Mouse (Mus musculus) limb, embryonic 13.5 days (tissue): ENCODE data around the gene Pum1. TPM values are rescaled to one million over a fixed set of nuclear protein-coding genes. Genes with fewer than 3 reads are reported as not detected.

Experiments
- ATAC-seq: fragments of 200-750 bp; cut with Nextera tagmentation; 2 replicates; pipeline ENCODE4 v1.8.0; 2017; ENCODE audit warnings: low read depth, moderate number of reproducible peaks, moderate TSS enrichment; ENCODE audit not compliant: low FRiP score
- H3K27ac ChIP-seq: fragments of 300-500 bp; sonication (generic); 2 replicates; pipeline ENCODE4 v1.5.1; 2015; ENCODE audit warnings: inconsistent platforms, mild to moderate bottlenecking, moderate library complexity
- H3K27me3 ChIP-seq: fragments of 300-500 bp; sonication (generic); 2 replicates; pipeline ENCODE4 v1.6.1; 2015; ENCODE audit warnings: mild to moderate bottlenecking, inconsistent platforms
- H3K36me3 ChIP-seq: fragments of 300-500 bp; sonication (generic); 2 replicates; pipeline ENCODE4 v1.6.1; 2015; ENCODE audit warnings: inconsistent platforms, mild to moderate bottlenecking, moderate library complexity
- H3K4me1 ChIP-seq: fragments of 300-500 bp; sonication (generic); 2 replicates; pipeline ENCODE4 v1.6.1; 2015; ENCODE audit warnings: inconsistent platforms
- H3K4me2 ChIP-seq: fragments of 300-500 bp; sonication (generic); replicated peaks from 2 replicates; pipeline ENCODE4 v1.6.1; 2015; ENCODE audit warnings: inconsistent platforms, mild to moderate bottlenecking, moderate library complexity
- H3K4me3 ChIP-seq: fragments of 300-500 bp; sonication (generic); 2 replicates; pipeline ENCODE4 v1.5.1; 2015; ENCODE audit warnings: moderate library complexity, mild to moderate bottlenecking, inconsistent platforms
- H3K9ac ChIP-seq: fragments of 300-500 bp; sonication (generic); 2 replicates; pipeline ENCODE4 v1.6.1; 2015; ENCODE audit warnings: mild to moderate bottlenecking, inconsistent platforms
- H3K9me3 ChIP-seq: fragments of 300-500 bp; sonication (generic); 2 replicates; pipeline ENCODE4 v1.6.1; 2016; ENCODE audit warnings: inconsistent platforms
- WGBS: fragments of 180-500 bp; shearing (Covaris S2); methylation state at CpG from one replicate; pipeline ENCODE4 v1.1.7; 2015; 5-methylcytosine and 5-hydroxymethylcytosine counted together
- polyA plus RNA-seq: library from polyadenylated mRNA; unstranded; fragments of >200 nt; fragmentation: Nextera tagmentation; extraction: Ambion mirVana; gene quantifications from 2 replicates; pipeline ENCODE4 v1.2.1, GENCODE M21; 2015

The Pum1 gene
- polyA plus RNA-seq, 1 experiment from 2014 or later, result 116 TPM

DNA sequence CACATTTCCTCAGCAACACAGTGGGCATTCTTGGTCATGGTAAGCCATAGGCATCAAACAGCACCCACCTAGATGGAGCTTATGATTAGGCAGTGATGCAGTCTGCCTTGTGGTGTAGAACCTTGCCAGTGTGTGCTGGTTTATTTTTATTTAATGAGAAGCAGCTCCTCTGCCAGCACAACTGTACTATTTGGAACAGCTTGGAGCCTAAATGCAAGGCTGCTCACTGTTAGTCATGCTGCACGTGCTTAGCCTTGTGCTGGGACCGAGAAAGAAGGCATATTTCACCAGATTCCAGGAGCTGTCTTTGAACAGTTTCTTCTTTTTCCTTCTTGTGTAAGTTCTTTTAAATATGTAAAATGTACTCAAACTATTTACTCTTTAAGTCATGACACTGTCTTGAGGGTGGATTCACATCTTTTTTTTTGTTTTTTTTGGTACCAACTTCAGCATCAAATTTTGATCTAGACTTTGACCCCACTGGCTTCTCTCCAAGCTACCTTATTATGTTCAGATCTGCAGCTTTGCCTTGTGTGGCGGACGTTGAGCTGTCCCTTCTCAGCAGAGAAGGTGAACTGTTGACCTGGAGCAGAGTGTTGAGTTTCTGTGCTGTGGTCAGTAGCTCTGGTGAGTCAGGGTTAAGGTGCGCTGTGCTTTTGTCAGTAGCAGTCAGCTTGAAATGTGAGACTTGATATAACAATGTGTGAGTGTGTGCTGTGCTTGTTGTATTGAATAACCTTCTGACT, 82.6 kb downstream of the Pum1 start:
- Histone ChIP-seq H3K4me1 (no peaks in the 10 kb centered on the region), H3K9me3 (no peaks in the 10 kb centered on the region), H3K9ac (no peak overlapping the region), H3K27me3 (no peaks in the 10 kb centered on the region), H3K27ac (no peak overlapping the region), H3K4me3 (no peak overlapping the region), H3K4me2 (no peak overlapping the region), H3K36me3 (peaks cover 100% of the 10 kb centered on the region)
- no peak for ATAC-seq
- WGBS, result 81% methylated on average over 5 of the region's 5 CpGs

DNA sequence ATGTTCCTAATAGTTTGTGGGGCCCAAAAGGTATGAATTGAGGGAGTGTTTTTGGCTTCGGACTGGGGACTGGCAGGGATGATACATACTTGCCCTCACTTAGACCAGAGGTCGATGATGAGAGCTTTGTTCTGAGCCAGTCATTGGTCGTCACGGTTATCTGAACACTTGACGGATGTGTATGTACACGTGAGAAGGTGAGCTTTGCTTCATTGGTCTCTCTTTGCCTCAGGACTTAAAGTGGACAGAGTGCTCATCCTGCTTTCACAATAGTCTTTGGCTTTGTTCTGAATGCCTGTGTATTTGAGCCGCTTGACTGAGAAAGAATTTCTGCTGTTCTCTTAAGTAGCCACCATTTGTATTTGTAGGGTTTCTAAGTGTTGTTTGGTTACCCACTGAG, 86.4 kb downstream of the Pum1 start:
- Histone ChIP-seq H3K4me1 (0 out of 2 replicates have a peak, but pooled peaks cover 11% of the 10 kb centered on the region), H3K27ac (no peak overlapping the region), H3K4me2 (no peak overlapping the region), H3K27me3 (no peaks in the 10 kb centered on the region), H3K9ac (no peak overlapping the region), H3K4me3 (no peak overlapping the region), H3K36me3 (peaks cover 99% of the 10 kb centered on the region), H3K9me3 (no peaks in the 10 kb centered on the region)
- WGBS, result 92% methylated on average over 7 of the region's 7 CpGs
- ATAC-seq, result no peak

DNA sequence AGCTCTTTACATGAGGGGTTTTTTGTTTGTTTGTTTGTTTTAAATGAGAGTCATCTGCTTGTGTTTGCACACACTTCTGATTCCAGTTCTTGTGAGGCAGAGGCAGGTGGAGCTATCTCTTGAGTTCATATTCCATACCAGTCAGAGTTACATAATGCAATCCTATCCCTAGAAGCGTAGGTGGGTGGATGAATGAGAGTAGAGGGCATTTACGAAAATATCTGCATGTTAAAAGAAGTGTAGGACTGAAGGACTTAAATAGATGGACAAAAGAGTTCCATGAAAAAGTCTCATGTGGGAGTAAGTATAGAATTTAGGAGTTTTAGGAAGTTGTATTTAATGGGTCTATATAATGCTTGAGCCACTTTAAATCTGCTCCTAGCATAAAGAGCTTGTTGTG, 88.8 kb downstream of the Pum1 start:
- ATAC-seq, result no peak
- Histone ChIP-seq H3K4me3 (no peak overlapping the region), H3K9me3 (no peaks in the 10 kb centered on the region), H3K36me3 (peaks cover 92% of the 10 kb centered on the region), H3K4me2 (no peak overlapping the region), H3K4me1 (0 out of 2 replicates have a peak, but pooled peaks cover 11% of the 10 kb centered on the region), H3K9ac (no peak overlapping the region), H3K27ac (no peak overlapping the region), H3K27me3 (no peaks in the 10 kb centered on the region)
- WGBS, result 92% methylated on average over 2 of the region's 2 CpGs

DNA sequence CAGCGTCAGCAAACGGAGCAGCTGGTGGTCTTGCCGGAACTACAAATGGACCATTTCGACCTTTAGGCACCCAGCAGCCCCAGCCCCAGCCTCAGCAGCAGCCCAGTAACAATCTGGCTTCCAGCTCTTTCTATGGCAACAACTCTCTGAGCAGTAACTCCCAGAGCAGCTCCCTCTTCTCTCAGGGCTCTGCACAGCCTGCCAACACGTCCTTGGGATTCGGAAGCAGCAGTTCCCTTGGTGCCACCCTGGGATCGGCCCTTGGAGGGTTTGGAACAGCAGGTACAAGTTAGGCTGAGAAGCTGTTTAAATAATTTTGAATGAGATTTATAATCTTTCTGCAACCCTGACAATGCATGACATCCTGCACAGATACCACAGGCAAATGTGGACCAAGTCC, 89.5 kb downstream of the Pum1 start:
- Histone ChIP-seq H3K4me3 (no peak overlapping the region), H3K4me2 (no peak overlapping the region), H3K9me3 (no peaks in the 10 kb centered on the region), H3K36me3 (peaks cover 92% of the 10 kb centered on the region), H3K9ac (no peak overlapping the region), H3K27me3 (no peaks in the 10 kb centered on the region), H3K4me1 (0 out of 2 replicates have a peak, but pooled peaks cover 11% of the 10 kb centered on the region), H3K27ac (no peak overlapping the region)
- ATAC-seq, result no peak
- WGBS, result 74% methylated on average over 7 of the region's 7 CpGs

DNA sequence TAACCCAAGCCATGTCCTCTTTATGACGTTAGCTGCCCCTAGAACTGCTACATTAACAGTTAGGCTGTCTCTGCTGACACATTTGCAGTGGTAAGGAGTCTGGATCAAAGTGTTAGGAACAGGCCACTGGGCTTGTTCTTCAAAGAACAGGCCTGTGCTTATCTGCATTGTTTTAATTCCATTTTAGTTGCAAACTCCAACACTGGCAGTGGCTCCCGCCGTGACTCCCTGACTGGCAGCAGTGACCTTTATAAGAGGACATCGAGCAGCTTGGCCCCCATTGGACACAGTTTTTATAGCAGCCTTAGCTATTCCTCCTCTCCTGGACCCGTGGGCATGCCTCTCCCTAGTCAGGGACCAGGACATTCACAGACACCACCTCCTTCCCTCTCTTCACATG, 90.6 kb downstream of the Pum1 start:
- Histone ChIP-seq H3K9me3 (no peaks in the 10 kb centered on the region), H3K27me3 (no peaks in the 10 kb centered on the region), H3K27ac (no peak overlapping the region), H3K4me1 (0 out of 2 replicates have a peak, but pooled peaks cover 11% of the 10 kb centered on the region), H3K4me2 (no peak overlapping the region), H3K9ac (no peak overlapping the region), H3K4me3 (no peak overlapping the region), H3K36me3 (peaks cover 92% of the 10 kb centered on the region)
- no peak for ATAC-seq
- 65% methylated on average over 5 of the region's 5 CpGs for WGBS

DNA sequence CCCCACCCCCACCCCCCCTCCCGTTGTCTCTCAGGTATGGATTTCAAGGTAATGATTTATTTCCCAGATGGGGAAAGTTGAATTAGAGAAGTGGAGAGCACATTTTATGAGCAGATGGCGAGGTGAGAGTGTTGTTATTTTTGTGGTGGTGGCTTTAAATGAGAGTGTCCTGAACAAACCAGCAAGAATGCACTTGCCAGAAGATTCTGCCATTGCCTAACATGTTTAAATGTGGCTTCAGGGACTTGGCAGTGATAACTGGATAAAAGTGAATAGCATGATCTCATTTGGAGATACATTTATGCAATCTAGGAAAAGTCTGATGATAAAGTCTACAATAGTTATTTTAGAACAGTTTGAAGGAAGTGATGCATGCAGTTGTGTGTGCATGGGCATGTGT, 91.7 kb downstream of the Pum1 start:
- Histone ChIP-seq H3K4me1 (0 out of 2 replicates have a peak, but pooled peaks cover 11% of the 10 kb centered on the region), H3K9me3 (no peaks in the 10 kb centered on the region), H3K4me3 (no peak overlapping the region), H3K27me3 (no peaks in the 10 kb centered on the region), H3K4me2 (no peak overlapping the region), H3K27ac (no peak overlapping the region), H3K9ac (no peak overlapping the region), H3K36me3 (peaks cover 92% of the 10 kb centered on the region)
- ATAC-seq, result no peak
- 37% methylated on average over 2 of the region's 2 CpGs for WGBS

DNA sequence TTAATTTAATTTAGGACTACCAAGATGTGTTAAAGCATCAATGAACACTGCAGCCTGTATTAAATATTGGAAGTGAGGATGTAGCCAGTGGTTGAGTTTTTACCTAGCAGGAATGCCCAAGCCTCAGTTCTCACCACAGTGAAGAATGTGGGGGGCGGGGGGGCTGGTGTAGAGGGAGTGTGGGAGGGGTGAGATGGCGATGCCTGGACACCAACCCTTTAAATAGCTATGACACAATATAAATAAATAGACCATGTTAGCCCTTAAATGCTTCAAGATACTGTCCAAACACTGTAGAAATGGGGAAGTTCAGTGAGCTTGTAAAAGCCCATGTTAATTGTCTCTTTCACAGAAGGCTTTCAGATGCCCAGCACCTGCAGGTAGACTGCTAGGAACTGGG, 96.8 kb downstream of the Pum1 start:
- H3K4me2 ChIP-seq, result no peak overlapping the region
- H3K27ac ChIP-seq, result no peak overlapping the region
- no peak overlapping the region for H3K9ac ChIP-seq
- H3K4me1 ChIP-seq, result no peaks in the 10 kb centered on the region
- 88% methylated on average over 2 of the region's 2 CpGs for WGBS
- H3K9me3 ChIP-seq, result no peaks in the 10 kb centered on the region
- ATAC-seq, result no peak
- H3K36me3 ChIP-seq, result peaks cover 91% of the 10 kb centered on the region
- no peaks in the 10 kb centered on the region for H3K27me3 ChIP-seq
- no peak overlapping the region for H3K4me3 ChIP-seq

DNA sequence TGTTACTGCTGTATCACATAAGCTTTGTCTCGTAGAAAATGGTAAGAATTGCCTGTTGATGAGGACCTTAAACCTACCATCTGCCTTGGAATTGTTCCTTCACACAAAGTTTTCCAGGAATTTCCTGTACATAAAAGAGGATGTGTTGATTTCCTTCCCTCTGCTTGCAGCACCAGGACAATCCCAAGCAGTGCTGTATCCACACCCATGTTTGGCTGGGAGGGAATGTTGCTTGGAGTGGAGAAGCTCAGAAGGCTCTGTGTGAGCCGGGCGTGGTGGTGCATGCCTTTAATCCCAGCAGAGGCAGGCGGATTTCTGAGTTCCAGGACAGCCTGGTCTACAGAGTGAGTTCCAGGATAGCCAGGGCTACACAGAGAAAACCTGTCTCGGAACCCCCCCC, 98.7 kb downstream of the Pum1 start:
- Histone ChIP-seq H3K4me1 (no peaks in the 10 kb centered on the region), H3K27me3 (no peaks in the 10 kb centered on the region), H3K4me3 (no peak overlapping the region), H3K9ac (no peak overlapping the region), H3K9me3 (no peaks in the 10 kb centered on the region), H3K36me3 (peaks cover 95% of the 10 kb centered on the region), H3K4me2 (no peak overlapping the region), H3K27ac (no peak overlapping the region)
- WGBS, result 87% methylated on average over 5 of the region's 5 CpGs
- ATAC-seq, result no peak

DNA sequence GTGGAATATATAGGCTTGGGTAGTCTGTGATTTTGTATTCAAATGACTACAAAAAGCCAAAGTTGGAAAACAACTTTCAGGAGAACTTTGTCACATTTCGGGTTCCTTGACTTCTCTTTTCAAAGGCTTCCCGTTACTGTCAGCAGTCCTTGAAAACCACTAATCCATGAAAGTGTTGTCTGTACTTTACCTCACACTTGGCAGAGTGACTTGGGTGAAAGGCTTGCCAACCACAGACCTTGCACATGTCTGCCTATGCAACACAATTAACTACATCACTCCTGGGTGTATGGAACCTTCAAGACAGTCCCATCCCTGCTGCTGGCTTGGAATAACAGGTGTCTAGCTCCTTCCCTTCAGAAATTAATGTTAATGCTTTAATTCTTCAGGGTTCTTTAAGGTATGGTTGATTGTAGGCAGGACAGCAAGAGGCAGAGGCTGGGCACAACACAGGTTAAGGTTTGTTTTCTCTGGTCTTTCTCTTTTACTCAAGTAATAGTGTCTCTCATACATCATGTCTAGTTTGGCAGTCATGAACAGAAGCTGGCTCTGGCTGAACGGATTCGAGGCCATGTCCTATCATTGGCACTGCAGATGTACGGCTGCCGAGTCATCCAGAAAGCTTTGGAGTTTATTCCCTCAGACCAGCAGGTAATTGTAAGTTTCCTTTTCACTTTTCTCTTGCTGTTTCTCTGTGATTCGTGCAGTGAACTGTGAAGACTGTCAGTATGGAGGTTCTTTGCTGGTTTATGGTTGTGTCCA, 102.5 kb downstream of the Pum1 start:
- no peak overlapping the region for H3K4me2 ChIP-seq
- no peaks in the 10 kb centered on the region for H3K9me3 ChIP-seq
- H3K27ac ChIP-seq, result no peak overlapping the region
- H3K9ac ChIP-seq, result no peak overlapping the region
- H3K4me3 ChIP-seq, result no peak overlapping the region
- H3K36me3 ChIP-seq, result peaks cover 95% of the 10 kb centered on the region
- 93% methylated on average over 7 of the region's 7 CpGs for WGBS
- no peak for ATAC-seq
- H3K27me3 ChIP-seq, result no peaks in the 10 kb centered on the region
- H3K4me1 ChIP-seq, result no peaks in the 10 kb centered on the region

DNA sequence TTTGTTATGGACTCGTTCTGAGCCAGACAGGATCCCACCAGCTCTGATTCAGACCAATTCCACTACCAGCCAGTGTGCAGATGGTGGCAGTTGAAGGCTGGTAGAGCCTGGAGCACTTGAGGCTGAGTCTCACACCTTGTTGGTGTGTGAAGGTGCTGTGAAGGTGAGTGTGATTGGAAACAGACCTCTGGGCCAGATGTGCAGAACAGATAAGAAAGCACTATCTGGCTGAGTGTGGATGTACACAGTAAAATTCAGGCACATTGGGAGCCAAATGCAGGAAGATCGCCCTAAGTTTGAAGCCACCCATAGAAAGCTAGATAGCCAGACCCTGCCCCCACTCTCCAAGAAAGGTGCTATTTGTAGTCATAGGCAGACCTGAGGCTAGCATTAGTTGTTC, 103.3 kb downstream of the Pum1 start:
- no peaks in the 10 kb centered on the region for H3K9me3 ChIP-seq
- H3K9ac ChIP-seq, result no peak overlapping the region
- ATAC-seq, result no peak
- H3K27me3 ChIP-seq, result no peaks in the 10 kb centered on the region
- no peak overlapping the region for H3K4me2 ChIP-seq
- 91% methylated on average over 2 of the region's 2 CpGs for WGBS
- H3K4me3 ChIP-seq, result no peak overlapping the region
- no peak overlapping the region for H3K27ac ChIP-seq
- H3K36me3 ChIP-seq, result peaks cover 95% of the 10 kb centered on the region
- no peaks in the 10 kb centered on the region for H3K4me1 ChIP-seq

DNA sequence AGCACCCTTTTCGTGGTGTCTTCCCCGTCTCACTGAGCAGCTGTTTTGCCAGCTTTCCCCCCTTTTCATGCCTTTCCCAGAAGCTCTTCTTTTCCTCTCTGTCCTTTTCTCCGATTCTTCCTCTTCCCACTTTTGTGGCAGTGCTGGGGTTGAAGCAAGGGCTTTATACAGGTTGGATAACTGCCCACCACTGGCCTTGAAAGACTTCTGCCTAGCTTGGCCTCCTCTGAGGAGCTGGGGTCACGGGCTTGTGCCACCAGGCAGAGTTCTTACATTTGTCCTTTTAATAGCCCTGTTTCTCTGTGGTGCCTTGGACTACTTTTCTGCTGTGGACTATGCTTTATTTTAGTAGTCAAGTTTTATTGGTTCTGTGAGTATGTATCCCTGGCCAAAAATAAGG, 103.8 kb downstream of the Pum1 start:
- no peak overlapping the region for H3K9ac ChIP-seq
- no peak overlapping the region for H3K27ac ChIP-seq
- peaks cover 95% of the 10 kb centered on the region for H3K36me3 ChIP-seq
- no peak overlapping the region for H3K4me3 ChIP-seq
- H3K9me3 ChIP-seq, result no peaks in the 10 kb centered on the region
- no peaks in the 10 kb centered on the region for H3K4me1 ChIP-seq
- no peak for ATAC-seq
- 87% methylated on average over 4 of the region's 4 CpGs for WGBS
- H3K27me3 ChIP-seq, result no peaks in the 10 kb centered on the region
- no peak overlapping the region for H3K4me2 ChIP-seq

DNA sequence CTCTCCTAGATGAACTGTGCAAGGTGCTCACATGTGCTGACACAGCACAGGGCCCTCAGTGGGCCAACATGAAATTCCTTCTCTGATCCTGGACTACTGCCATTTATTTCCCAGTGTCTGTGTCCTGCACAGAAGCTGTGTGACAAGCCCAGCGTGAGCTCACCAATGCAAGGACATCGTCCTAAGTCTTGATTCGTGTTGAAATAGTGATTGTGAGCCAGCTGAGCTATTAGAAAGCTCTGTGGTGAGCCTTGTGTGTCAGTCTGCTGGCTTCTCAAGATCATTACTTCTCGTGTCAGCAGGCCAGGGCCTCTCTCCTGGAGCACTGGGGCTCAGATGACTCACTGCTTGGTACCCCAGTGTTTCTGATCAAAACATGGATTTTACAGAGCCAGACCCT, 110.8 kb downstream of the Pum1 start:
- ATAC-seq, result no peak
- Histone ChIP-seq H3K9ac (no peak overlapping the region), H3K27me3 (no peaks in the 10 kb centered on the region), H3K27ac (no peak overlapping the region), H3K9me3 (no peaks in the 10 kb centered on the region), H3K4me3 (no peak overlapping the region), H3K36me3 (peaks cover 94% of the 10 kb centered on the region), H3K4me2 (no peak overlapping the region), H3K4me1 (0 out of 2 replicates have a peak, but pooled peaks cover 2% of the 10 kb centered on the region)
- 87% methylated on average over 4 of the region's 4 CpGs for WGBS
